Mouse (Mus musculus) retina, embryonic 14.5 days (tissue): ENCODE results near the gene Cks1brt.
A peak's percentile ranks its signal among the peaks of the same experiment; 100 is the strongest.
"Not testable (repeated sequence)": the region's sequence is repeated elsewhere in the genome, so short reads cannot be mapped to it uniquely, and the experiment has no call there.

Experiments used
- DNase-seq: peaks from one replicate; pipeline ENCODE4 v3.0.0-alpha.2; 2015; ENCODE audit warnings: low spot score

Gene Cks1brt

GRCm38 (mm10) chr8:85151624-85152023 is at the start of gene Cks1brt:
Gene Cks1brt, plus strand, starts transcription at chr8:85151924.
- DNase-seq, result no peak

GRCm38 (mm10) chr8:85113241-85113640 is 38.5 kb upstream of the Cks1brt start:
- no peak for DNase-seq

GRCm38 (mm10) chr8:85115501-85115900 is 36.2 kb upstream of the Cks1brt start:
- no peak for DNase-seq

- no peak for DNase-seq
Measured at GRCm38 (mm10) chr8:85116984-85117383, 34.7 kb upstream of the Cks1brt start.

- peak; percentile 83 for DNase-seq
Measured at GRCm38 (mm10) chr8:85119052-85119981, 32.4 kb upstream of the Cks1brt start.

- DNase-seq, result not testable (repeated sequence)
Measured at GRCm38 (mm10) chr8:85120251-85120650, 31.5 kb upstream of the Cks1brt start.

GRCm38 (mm10) chr8:85122995-85123394 is 28.7 kb upstream of the Cks1brt start, which contains the start of gene Zfp791:
Gene Zfp791, minus strand, starts transcription at chr8:85123095.
- no peak for DNase-seq

GRCm38 (mm10) chr8:85123691-85124090 is 28.0 kb upstream of the Cks1brt start:
- DNase-seq, result no peak

GRCm38 (mm10) chr8:85132335-85132734 is 19.4 kb upstream of the Cks1brt start:
- DNase-seq, result no peak

GRCm38 (mm10) chr8:85135690-85136089 is 16.0 kb upstream of the Cks1brt start:
- DNase-seq, result not testable (repeated sequence)

GRCm38 (mm10) chr8:85142516-85142915 is 9.2 kb upstream of the Cks1brt start:
- no peak for DNase-seq

- peak; percentile 73 for DNase-seq
Measured at GRCm38 (mm10) chr8:85171291-85171690, 19.6 kb downstream of the Cks1brt start.

GRCm38 (mm10) chr8:85175892-85176291 is 24.2 kb downstream of the Cks1brt start:
- no peak for DNase-seq

- no peak for DNase-seq
Measured at GRCm38 (mm10) chr8:85192346-85192745, 40.6 kb downstream of the Cks1brt start.

GRCm38 (mm10) chr8:85220220-85220619 is 68.5 kb downstream of the Cks1brt start:
- no peak for DNase-seq

- no peak for DNase-seq
Measured at GRCm38 (mm10) chr8:85220992-85221391, 69.3 kb downstream of the Cks1brt start.
